Mouse (Mus musculus) ES-CJ7 (cell line): ENCODE data around the gene B430305J03Rik.

Experiments
- DNase-seq: peaks from one replicate; pipeline ENCODE4 v3.0.0; 2011; ENCODE audit warnings: low read depth, low spot score

The B430305J03Rik gene

DNA sequence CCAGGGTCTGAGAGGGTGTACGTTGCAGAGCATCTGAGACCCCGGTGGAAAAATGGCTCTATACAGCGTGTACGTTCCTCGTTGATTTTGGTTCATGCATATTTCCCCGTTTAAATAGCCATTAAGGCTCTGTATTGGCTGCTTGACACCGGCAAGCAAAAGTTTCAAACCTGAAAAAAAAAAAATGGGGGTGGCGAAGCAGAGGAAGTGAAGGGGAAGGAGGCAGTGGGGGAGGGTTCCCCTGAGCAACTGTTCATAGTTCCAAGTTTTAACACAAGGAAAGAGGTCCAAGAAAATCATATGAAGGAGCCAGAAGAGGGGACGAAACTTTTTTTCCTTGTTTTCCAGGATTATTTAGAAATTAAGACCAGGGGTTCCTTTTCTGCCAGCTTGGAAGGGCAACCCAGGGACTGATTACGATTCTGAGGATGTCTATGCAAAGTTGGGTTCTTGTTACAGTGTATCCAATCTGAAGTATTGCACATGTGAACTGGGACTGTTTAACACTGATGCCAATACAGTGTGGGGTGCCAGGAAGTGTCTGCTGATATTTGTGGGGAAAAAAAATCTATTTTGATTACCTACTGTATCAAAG is at the start of gene B430305J03Rik:
TSS of gene B430305J03Rik (minus strand) at position 173 of the 595 bp plus-strand sequence.
- DNase-seq = peak; percentile 7

DNA sequence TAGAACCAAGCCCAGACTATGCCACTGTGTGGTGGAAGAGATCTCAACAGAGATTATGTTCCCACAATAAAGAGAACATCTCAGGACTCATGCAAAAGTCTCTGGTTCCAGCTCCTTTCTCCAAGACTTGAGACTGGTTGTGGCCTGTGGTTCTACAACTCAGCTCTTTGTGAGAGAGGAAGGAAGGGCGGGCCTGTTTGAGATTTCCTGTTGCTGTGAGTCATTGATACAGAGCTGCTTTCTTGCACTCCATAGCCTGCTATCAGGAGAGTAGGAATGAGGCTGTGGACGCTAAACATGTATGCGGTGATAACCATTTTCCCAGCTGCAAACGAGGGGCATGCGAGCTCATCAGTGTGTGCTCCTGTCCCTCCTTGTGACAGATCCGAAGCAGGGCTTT is 43.9 kb upstream of the B430305J03Rik start:
- no peak for DNase-seq

DNA sequence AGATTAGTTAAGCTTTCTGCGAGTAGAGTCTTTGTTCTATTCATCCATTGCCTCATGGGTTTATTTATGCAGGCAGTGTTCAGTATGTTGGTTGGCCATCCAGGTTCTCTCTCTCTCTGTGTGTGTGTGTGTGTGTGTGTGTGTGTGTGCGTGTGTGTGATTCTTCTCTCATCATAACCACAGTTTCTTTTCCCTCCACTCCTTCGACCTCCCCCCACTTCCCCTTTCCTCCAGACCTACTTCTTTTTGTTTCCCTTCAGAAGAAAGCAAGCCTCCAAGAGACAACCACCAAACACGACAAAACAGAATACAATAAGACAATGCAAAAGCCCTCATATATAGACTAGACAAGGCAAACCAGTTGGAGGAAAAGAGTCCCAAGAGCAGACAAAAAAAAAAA is 41.2 kb upstream of the B430305J03Rik start:
- DNase-seq = no peak

DNA sequence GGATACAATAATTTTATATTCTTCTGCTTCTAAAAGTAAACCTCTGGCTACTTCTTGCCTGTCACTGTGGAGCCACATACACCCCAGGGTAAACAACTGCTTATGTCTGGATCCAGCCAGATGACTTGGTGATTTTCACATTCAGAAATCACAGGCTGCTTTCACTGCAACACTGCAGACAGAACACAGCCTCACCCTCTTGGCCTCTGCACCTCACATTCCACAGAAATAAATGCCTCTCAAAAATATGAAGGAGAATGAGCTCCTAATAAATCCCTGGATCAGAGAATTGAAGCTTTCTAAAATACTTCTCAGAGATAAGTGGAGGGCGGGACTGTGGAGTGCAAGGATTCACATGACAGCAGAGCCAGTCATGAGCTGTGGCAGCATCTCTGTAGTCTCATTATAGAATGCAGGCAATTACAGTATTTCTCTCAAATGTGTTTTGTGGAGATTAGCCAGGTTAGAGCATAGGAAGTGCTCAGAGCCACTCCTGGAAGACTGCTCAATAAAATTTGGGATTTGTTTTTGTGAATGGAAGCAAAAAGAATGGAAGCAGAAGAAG is 35.2 kb upstream of the B430305J03Rik start:
- no peak for DNase-seq

DNA sequence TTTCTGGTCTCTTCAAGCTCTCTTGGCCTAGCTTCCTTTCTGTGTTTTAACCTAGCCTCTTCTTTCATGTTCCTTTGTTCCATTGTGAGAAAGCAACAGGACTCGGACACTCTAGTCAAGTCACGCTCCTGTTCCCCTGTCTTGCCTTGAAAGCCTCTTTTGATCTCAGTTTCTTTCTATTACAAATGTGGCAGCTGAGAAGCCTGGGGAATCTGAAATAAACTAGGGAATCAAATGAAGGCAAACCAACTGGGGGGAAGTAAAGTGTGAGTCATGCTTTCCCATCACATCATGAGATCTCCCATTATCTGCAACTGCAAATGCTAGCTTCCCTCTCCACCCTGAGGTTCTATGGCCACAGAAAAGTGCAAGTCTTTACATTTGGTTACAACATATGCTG is 31.0 kb upstream of the B430305J03Rik start:
- no peak for DNase-seq

DNA sequence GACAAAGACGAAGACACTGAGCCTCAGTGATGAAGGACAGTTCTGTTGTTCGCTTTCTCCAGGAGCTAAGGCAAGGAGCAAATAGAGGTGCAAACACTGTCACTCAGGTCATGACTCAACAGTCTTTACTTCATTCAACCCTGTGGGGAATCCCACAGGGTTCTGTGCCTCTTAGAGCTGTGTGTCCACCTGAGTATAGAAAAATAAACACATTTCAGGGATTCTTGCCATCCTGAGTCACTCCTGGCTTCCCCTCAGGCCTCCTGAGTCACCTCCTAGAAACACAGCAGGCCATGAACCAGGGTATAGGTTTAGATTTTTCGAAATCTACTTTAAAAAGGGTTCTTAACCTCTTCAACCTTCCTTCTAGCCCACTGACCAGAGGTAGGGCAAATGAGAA is 29.6 kb upstream of the B430305J03Rik start:
- no peak for DNase-seq

DNA sequence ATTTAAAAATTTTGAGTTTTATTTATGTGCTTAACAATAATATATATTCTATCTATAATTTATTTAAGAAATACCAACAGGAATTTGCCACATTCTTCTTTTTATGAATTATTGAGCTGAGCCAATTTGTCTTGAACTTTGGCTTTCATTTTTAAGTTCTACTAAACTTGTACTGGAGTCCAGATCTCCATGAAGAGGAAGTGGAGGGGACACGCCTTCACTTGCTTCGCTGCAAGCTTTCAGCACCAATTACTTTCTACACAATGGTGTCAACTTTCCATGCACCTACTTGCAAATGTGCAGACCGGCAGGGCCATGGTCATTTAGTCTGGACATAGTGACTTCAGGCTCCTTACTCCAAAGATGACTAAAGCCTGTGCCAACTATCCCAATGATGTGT is 27.8 kb upstream of the B430305J03Rik start:
- DNase-seq = peak; percentile 5

DNA sequence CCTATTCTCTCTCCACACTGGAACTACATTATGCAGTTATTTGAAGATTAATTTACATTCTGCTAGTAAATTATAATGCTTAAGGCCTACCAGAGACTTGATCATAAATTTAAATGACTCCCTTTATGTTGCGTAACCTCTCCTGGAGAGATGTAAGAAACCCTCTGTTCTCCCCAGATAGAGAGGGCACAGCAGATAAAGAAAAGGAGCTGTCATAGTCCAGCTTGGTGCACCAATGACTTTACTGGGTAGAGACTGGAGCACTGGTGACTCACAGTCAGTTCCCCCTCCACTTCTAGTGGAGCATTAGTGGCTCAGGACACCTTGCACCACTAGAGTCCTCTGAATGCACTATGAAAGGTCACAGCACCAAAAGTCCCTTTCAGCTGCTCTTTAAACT is 27.1 kb upstream of the B430305J03Rik start:
- DNase-seq = no peak

DNA sequence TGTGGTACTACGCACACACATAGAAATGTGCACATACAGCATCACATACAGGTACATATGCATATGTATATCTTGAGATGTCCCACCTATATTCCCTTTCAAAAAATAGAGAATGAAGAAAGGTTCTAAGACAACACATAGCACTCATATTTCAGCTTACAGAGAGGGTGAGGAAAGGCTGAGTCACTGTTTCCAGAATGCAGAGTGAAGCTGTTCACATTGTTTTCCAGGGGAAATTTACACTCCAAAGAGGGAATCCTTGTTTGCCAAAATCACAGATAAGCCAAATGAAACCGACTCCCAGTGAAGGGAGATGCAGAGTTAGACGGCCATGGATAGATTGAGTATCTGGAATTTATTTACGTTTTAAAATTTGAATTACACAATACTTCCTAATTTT is 25.8 kb upstream of the B430305J03Rik start:
- no peak for DNase-seq

DNA sequence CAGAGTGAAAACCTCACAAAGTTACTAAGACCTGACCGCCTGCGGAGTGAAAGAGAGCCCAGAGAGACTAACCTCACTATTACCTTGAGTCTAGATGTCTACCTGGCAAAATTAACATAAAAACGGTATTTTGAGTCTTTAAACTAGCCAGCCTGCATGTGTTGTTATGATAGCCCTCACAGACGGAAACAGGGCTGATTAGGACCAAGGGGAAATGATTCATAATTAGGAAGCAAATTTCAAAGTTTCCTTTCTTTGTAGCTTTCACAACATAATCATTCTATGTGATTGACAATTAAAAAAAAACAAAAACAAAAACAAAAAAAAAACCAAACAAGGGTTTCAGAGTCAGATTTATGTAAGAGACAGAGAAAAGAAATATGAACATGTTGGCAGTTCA is 20.6 kb upstream of the B430305J03Rik start:
- DNase-seq = no peak

DNA sequence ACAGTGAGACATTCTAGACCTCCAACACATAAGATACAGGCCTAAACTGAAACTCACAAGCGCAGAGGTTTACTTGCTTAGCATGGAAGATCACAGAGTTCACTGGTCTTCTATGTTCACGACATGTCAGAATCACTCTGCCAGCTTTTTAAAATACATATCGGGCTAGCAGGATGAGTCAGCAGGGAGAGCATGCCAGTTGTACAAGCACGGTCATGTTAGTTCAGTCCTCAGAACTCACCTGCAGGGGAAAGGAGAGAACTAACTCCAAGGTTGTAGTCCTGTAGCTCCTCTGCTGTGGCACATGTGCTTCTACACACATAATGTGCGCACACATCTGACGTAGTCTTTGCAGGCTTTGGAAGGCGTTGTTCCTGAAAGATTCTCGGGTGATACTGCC is 10.2 kb upstream of the B430305J03Rik start:
- no peak for DNase-seq

DNA sequence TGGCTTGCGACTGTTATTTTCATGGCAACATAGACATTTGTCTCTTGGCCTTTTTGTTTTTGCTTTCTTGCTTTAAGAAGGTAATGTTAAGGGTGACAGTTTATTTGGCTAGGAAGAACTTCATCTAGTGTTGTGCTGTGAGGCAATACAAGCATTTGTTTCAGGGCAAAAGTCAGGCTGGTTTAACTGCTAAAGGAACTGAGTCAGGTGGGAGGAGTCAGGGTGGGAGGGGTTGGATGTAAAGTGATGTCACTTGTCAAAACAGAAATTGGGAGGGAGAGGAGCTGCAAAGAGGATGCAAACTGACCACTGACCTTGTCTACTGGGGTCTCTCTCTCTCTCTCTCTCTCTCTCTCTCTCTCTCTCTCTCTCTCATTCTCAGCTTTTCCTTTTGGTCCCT is 2.7 kb upstream of the B430305J03Rik start:
- DNase-seq = no peak

DNA sequence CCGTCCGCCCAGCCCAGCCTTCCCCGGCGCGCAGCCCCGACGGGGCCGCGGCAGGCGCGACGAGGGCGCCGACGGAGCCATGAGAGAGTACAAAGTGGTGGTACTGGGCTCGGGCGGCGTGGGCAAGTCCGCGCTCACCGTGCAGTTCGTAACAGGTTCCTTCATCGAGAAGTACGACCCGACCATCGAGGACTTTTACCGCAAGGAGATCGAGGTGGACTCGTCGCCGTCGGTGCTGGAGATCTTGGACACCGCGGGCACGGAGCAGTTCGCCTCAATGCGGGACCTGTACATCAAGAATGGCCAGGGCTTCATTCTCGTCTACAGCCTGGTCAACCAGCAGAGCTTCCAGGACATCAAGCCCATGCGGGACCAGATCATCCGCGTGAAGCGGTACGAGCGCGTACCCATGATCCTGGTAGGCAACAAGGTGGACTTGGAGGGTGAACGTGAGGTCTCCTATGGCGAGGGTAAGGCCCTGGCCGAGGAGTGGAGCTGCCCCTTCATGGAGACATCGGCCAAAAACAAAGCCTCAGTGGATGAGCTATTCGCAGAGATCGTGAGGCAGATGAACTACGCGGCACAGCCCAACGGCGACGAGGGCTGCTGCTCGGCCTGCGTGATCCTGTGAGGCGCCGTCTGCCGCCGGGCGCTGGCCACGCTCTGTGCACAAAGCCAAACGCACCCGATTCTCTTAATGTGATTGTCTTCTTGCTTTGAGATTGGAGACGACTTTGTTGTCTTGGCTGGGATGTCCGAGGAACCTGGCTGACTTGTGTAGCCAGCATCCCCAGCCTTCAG is 573 bp downstream of the B430305J03Rik start:
- peak; percentile 20 for DNase-seq

DNA sequence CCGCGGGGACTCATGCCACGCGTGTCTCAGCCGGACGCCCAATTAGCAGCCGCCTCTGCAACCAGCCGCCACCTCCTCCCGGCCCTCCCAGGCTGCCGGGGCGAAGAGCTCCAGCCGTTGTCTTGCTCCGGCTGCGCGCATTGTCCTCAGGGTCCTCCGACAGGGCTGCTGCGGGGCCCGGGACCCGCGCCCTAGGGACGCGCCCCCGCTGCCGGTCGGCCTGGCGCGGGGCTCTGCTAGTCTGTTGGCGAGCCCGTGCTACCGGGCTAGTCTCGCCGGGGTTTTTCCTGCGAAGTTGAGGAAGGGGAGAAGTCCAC is 1.1 kb downstream of the B430305J03Rik start:
- DNase-seq = no peak

DNA sequence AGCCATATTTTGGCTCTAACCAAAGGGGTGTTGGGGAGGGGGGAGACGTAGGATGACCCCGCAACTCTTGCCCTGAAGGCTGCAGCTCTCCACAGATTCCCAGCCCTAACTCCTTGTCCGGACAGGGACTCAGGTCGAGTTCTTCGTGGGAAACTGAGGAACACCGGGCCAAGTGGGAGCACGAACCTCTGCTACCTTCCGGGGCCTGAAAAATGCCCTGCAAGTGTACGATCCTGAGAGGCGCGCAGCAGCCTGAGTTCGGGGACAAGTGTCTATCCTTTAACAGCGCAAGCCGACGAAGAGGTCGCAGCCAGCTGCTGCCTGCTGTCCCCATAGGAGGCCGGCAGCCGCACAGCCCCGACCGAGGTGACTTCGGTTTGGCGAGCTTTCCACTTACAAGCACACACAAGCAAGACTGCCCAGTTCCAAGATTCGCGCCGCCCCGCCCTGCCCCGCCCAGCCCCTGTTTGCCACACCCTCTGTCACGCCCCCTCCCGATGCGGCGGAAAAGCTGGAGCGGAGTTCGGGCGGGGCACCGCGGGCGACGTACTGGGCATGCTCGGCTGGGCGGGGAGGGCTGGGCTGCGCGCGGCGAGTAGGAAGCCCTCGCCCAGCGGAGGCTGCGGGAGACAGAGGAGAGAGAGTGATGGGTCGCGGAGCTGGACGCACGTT is 1.6 kb downstream of the B430305J03Rik start:
- peak; percentile 92 for DNase-seq

DNA sequence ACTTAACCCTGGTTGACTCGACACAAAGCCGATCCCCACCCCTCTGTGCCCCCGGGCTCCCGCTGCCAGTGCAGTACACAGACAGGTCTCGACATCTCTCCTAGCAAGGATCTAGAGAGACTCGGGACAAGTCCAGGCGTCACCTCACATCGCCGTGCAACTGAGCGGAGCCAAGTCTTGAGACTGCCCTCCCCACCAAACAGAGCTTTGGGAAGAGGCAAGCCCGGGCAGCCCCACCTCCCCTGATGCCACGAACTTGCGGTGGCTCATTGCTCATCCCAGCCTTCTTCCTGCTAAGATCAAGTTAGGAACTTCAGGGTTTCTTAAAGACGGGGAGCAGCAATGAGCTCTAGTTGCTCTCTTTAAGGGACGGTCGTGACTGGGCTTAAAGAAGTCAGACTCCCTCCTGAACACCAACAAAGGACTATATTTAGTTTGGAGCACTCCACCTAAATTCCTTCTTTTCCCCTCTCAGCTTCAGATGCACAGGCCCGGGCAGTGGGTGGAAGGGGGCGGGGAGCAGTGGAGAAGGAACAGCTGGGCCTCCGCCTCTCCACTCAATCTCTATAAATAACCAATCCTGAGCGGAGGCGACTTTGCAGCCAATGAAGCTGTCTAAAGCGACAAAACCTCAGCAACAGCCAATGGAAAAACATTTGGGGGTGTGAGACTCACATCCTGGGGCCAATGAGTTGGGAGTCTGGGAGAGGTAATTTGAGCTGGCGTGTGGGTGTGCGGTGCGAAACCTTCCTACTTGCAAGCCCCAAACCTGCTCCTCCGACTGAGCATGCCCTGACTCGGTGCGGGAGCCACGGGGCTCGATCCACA is 2.4 kb downstream of the B430305J03Rik start:
- peak; percentile 99 for DNase-seq

DNA sequence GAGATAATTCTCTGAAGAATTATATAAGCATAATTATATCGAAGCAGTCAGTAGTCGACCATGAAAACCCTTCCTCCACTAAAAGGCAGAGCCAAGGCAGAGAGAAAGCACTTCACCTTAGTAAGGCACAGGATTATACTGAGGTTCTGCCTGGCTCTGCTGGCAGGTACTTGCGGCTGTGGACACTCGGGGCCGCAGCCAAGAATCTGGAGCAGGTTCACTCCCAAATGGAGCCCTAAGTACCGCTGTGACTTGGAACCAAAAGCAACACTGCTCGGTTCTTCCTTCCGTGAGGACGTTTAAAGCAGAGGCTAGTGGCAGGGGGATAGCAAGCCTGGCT is 3.0 kb downstream of the B430305J03Rik start:
- no peak for DNase-seq

DNA sequence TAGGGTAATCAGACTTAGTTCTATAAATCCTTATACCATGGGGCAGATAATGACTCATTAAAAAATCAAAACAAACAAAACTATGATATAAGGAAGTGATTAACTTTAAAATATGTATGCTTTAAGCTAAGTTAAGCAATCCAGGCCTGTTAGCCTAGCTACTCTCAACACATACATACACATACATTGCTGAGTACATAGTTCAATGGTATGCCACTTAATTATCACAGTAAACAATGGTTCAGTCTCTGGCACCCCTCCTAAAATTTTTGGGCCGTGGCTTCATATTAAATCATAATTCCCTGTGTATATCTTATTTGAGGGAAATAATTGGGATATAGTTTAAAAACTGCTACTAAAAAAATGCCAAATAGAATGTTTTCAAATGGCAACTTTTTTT is 4.4 kb downstream of the B430305J03Rik start, which contains the start of gene Rap2b:
TSS of gene Rap2b (plus strand) at position 301 of the 400 bp plus-strand sequence.
- no peak for DNase-seq

DNA sequence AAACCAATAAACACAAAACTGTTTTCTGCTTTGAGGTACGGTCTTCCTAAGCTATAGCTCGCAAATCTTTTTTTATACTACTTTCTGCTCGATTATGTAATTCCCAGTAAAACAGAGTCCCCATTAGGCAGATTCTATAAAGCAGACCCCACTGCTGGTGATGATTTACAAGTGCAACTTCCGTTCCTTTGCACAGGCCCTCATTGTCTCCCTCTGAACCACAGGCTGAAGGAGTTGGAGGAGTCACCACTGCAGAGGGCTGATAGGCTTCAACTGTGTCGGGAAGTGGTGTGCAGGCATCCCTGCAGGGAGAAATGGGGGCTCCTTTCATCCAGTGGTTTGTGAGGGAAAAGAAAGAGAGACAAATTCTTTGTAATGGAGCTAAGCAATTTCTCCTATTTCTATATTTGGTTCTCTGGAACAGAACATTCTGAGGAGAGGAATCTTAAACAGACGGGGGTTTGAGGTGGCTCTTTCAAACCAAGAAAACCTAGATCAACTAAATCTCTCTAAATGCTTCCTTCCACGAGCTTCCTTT is 6.9 kb downstream of the B430305J03Rik start:
- no peak for DNase-seq

DNA sequence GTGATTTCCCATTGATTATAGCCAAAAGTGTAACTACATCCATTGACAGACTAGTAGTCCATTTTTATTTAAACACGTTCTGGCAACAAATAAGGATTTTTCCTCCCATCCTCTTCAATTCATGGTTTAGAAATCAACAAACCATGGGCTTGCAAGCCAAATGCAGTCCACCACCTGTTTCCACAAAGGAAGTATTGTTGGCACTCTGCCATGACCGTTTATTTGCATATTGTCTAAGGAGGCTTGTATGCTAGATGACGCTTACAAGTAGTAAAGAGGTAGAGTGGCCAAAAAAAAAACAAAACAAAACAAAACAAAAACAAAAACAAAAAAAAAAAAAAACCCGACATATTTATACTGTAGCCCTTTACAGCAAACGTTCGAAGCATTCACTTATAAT is 7.6 kb downstream of the B430305J03Rik start:
- DNase-seq = no peak

DNA sequence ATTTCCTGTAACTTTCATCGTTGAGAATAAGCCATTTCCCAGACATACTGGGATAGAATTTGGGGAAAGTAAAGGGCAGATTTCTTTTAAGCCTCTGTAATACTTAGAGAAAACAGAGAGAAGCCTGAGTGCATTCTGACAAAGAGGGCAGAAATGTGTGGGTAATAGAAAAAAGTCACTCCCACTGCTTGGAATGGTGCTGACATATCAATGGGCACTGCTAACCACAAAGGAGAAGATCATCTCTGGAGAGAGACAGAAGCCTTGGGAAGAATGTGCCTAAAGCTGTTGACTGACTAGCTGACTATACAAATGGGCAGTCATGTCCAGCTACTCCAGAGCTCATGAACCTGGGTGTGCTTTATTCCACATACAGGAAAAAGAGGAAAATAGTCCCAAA is 10.3 kb downstream of the B430305J03Rik start:
- DNase-seq = no peak

DNA sequence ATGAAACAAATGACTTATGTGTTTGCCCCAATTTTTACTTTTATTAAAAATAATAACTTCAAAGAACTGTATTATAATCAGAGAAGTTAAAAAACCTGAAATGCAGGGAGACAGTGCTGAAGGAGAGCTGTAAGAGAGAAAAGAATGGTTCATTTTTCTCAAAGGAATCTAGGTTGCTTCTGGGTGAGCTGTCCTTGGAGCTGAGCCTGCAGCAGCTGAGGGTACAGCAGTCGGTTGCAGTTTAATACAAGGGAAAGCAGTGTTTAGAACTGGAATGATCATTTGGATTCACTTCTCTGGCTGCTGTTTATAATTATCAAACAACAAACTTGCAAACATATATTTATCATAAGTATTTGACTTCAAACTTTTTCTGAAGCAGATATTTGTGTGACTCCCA is 16.3 kb downstream of the B430305J03Rik start:
- DNase-seq = no peak
